Mouse (Mus musculus) 416B (cell line): ENCODE measurements around the gene Hagh.
A peak's percentile ranks its signal among the peaks of the same experiment; 100 is the strongest.

Experiments used
- DNase-seq: peaks from one replicate; pipeline ENCODE4 v3.0.0; 2011; ENCODE audit warnings: low read depth

The Hagh gene

GRCm38 (mm10) chr17:24902671-24903474, 62.9 kb downstream of the Hagh start:
- DNase-seq: peak; percentile 23

DNA sequence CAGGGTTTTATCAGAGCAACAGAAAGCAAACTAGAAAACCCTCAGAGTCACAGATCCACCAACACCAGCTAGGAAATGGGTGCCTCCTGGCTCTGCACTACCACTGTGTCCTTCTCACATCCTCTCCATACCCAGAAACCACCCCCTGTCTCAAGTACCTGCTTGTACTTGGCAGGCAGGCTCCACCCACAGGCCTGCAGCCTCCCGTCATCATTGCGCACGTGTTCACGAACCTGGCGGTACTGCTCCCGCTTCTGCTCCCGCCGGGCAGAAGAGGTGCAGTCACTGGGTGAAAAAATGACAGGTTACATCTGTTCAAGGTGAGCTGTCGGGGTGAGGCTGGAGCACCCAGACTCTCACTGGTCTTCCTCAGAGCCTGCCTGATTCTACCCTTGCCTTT, 63.8 kb downstream of the Hagh start:
- no peak for DNase-seq

DNA sequence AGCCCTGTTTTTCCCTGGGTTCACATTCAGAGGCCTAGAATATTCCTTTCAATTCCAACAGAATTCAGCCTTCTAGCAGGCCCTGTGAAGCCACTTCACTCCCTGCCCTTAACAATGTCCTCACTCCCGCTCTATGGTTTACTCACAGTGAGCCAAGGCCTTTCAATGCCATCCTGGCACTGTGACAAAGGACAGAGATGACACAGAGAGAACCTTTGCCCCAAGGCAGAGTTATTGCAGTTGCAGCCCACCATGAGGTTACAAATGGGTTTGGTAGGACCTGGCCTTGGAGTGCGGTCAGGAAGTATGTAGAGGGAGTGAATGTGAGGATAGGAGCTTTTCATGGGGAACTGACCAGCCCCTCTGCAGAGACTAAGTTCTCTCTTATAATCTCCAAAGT, 67.6 kb downstream of the Hagh start:
- no peak for DNase-seq

DNA sequence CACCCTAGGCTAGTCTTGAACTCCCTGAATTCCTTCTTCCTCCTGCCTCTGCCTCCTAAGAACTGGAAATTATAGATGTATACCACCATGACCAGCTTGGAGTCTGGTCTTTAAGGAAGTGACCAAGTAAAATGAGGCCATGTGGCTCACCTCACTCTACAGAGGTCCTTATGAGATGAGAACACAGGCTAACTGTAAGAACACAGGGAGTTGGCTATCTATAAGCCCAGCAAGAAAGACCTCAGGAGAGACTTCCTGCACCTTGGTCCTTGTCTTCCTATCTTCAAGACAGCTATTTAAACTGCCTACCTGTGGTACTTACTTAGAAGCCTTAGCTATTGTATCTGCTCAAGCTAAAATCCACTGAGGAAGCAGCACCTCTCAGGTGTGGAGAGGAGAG, 74.0 kb downstream of the Hagh start:
- DNase-seq: peak; percentile 18
